Mouse (Mus musculus): ENCODE data around the gene Hoxb8. TPM values are rescaled to one million over a fixed set of nuclear protein-coding genes. Genes with fewer than 3 reads are reported as not detected.

Hoxb8 gene
- polyA plus RNA-seq, 1 experiment from 2014 or later: 0.33 TPM

DNA sequence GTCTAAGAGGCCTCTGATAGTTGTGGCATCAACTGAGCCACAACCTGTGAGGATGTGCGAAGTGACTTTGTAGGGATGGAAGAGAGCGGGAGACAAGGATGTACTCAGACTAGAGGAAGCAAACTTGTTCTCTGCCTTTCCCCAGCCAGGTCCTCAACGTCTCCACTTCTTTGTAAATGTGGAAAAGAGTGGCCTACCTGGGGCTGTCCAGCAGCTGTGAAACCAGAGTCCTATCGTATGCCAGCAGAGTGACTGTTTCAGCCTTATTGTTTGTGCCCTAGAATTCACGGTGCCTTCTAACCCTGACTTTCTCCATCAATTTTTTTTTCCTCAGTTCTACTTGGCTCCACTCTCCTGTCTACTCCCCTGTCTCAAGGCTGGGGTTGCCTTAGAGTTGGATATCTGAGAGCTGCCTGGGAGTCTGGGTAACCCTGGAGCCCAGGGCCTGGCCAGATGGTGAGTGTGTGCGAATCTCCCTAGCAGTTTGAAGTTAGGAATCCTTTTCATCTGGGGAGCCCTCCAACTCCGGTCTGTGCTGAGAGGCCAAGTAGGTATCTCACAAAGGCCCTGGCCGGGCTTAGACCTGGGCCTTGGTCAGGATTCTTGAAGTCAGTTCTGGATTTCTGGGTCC lies 17.2 kb upstream of the Hoxb8 start:
- WGBS: 12% methylated on average over 8 of the region's 8 CpGs
- peaks cover 10% of the 10 kb centered on the region; the same call in 1 of the 2 replicates for H3K4me1 ChIP-seq (replicated peaks; ENCODE audit: control insufficient read depth, insufficient read depth, low read length)
- no peak for ATAC-seq (ENCODE audit: low read depth)
- no peak overlapping the region for H3K4me3 ChIP-seq (ENCODE audit: low read length)
- H3K27ac ChIP-seq (ENCODE audit: low read length): no peak overlapping the region
- no peak overlapping the region for H3K9ac ChIP-seq (ENCODE audit: low read length)
- no peaks in the 10 kb centered on the region; the same call in 1 of the 2 replicates for H3K9me3 ChIP-seq (ENCODE audit: control insufficient read depth, low read length)
- H3K27me3 ChIP-seq (ENCODE audit: control insufficient read depth, insufficient read depth, low read depth, low read length): peaks cover 94% of the 10 kb centered on the region
- H3K36me3 ChIP-seq (ENCODE audit: control insufficient read depth, insufficient read depth, low read length): no peaks in the 10 kb centered on the region
- no peak overlapping the region for H3K4me2 ChIP-seq (ENCODE audit: low read depth, low read length)

DNA sequence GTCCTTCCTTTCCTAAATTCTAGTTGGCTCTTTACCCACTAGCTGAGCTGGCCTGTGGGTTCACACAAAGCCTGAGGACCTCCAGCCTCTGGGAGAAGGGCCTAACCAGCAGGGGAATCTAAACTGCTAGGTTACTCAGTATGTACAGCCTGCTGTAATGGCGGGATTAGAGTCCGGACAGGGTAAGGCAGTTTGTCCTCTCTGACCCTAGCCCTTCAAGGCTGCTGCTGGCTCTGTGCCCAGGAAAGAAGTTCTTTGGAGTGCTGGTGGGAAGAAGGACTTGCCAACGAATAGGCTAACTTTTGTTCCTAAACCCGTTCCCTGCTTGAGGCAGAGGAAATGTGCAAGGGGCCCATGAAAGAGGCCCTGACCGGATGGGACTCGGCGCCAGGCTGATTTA lies 15.8 kb upstream of the Hoxb8 start:
- no peak overlapping the region for H3K9ac ChIP-seq (ENCODE audit: low read length)
- 2% methylated on average over 7 of the region's 7 CpGs for WGBS
- H3K36me3 ChIP-seq (ENCODE audit: control insufficient read depth, insufficient read depth, low read length): no peaks in the 10 kb centered on the region
- H3K4me2 ChIP-seq (ENCODE audit: low read depth, low read length): no peak overlapping the region
- H3K4me1 ChIP-seq (replicated peaks; ENCODE audit: control insufficient read depth, insufficient read depth, low read length): peaks cover 9% of the 10 kb centered on the region
- ATAC-seq (ENCODE audit: low read depth): peak; percentile 33; the same call in 1 of the 2 replicates
- peaks cover 94% of the 10 kb centered on the region for H3K27me3 ChIP-seq (ENCODE audit: control insufficient read depth, insufficient read depth, low read depth, low read length)
- H3K4me3 ChIP-seq (ENCODE audit: low read length): no peak overlapping the region
- no peak overlapping the region for H3K27ac ChIP-seq (ENCODE audit: low read length)
- H3K9me3 ChIP-seq (ENCODE audit: control insufficient read depth, low read length): no peaks in the 10 kb centered on the region; the same call in 1 of the 2 replicates

DNA sequence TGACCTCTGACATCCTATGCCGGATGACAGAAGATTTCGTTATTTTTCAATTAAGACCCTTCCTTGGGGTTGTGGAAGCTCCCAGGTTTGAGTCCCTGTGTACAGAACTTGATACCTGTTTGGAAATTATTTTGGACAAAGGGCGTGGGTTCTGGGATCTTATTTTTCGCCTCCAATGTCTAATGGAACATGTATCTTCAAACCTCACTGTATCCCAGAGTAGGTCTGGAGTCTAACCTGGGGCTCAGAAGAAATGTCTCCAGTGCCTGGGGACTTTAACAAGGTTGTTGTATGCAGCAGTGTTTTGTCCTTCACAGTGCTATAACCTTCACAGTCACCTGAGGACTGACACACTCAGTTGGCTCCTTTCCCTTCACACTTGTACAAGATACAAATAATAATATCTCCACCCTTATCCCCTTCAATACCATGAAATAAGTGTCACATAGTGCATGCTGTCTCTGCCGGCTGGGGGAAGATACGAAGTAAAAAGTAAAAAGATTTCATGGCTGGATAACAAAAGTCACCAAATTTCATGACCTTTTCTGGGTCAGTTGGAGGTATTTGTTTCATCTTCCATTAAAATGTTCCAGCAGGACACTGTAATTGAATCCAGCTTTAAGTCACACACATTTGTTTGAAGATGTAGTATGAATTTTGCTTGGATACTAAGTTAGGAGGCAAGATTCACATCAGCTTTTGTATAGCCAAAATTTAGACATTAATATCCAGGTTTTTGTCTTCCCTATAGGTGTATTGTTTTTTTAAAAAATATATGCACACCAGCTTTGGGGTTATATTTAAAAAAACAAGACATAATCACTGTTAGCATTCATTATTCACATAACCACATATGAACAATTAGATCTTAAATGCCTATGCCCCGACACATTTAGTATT lies 14.4 kb upstream of the Hoxb8 start:
- ATAC-seq (ENCODE audit: low read depth): no peak
- Histone ChIP-seq H3K4me1 (replicated peaks; ENCODE audit: control insufficient read depth, insufficient read depth, low read length) (peaks cover 17% of the 10 kb centered on the region), H3K4me2 (ENCODE audit: low read depth, low read length) (no peak overlapping the region), H3K9me3 (ENCODE audit: control insufficient read depth, low read length) (no peaks in the 10 kb centered on the region; the same call in 1 of the 2 replicates), H3K27me3 (ENCODE audit: control insufficient read depth, insufficient read depth, low read depth, low read length) (peaks cover 94% of the 10 kb centered on the region), H3K9ac (ENCODE audit: low read length) (no peak overlapping the region), H3K36me3 (ENCODE audit: control insufficient read depth, insufficient read depth, low read length) (no peaks in the 10 kb centered on the region), H3K27ac (ENCODE audit: low read length) (no peak overlapping the region), H3K4me3 (ENCODE audit: low read length) (no peak overlapping the region)
- WGBS: 21% methylated on average over 7 of the region's 7 CpGs

DNA sequence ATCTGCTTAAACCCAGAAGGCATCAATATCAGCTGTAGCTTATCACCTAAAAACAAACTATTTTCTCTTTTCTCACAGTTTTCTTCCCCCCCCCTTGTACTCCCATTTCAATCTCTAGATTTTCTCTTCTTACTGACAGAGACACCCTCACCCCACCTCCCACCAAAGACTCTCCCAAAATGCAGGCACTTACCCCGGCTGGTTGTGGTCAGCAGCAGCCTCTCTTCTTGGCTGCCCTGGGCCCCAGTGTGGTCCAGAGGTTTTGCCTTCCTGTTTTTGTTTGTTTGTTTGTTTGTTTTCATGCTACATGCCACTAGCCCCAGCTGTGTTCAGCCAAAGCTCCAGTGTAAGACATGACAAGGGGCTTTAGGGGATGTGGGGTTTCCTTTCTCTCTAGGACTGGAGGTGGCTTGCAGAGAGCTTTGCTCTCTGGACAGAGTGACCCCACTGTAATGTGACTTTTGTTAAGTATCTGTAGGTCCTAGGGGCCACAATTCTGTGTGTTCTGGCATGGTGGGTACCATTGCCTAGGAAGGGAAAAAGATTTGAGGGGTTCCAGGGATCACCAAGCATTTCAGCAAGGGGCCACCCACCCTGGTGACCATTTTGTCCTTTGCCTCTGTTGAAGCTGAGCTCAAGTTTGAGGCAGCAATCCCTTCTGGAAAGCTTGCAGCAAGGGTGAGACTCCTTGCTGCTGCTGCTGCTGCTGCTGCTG lies 13.5 kb upstream of the Hoxb8 start:
- 4% methylated on average over 1 of the region's 1 CpGs for WGBS

DNA sequence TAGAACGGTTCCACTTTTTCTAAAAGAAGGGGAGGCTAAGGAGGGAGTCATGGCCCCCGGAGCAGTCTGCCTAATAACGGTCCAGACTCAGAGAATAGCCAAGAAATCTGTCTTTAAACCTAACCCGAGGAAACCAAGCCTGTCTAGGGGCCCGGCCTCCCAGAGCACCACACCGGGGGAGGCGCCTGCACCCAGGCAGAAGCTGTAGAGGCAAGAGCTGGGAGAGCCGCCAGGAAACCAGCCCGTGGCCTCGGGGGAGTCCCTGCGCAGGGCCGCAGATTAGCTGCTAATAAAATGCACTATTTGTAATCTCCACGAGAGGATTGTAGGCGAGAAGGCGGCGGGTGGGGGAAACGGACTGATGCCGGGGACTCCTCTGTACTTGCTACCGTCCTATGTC lies 11.8 kb upstream of the Hoxb8 start:
- H3K9me3 ChIP-seq (ENCODE audit: control insufficient read depth, low read length): no peaks in the 10 kb centered on the region
- no peaks in the 10 kb centered on the region for H3K36me3 ChIP-seq (ENCODE audit: control insufficient read depth, insufficient read depth, low read length)
- H3K4me3 ChIP-seq (ENCODE audit: low read length): no peak overlapping the region
- no peak overlapping the region for H3K4me2 ChIP-seq (ENCODE audit: low read depth, low read length)
- peaks cover 21% of the 10 kb centered on the region for H3K4me1 ChIP-seq (replicated peaks; ENCODE audit: control insufficient read depth, insufficient read depth, low read length)
- no peak for ATAC-seq (ENCODE audit: low read depth)
- H3K27me3 ChIP-seq (ENCODE audit: control insufficient read depth, insufficient read depth, low read depth, low read length): peaks cover 94% of the 10 kb centered on the region
- H3K27ac ChIP-seq (ENCODE audit: low read length): no peak overlapping the region
- WGBS: 3% methylated on average over 19 of the region's 19 CpGs
- no peak overlapping the region for H3K9ac ChIP-seq (ENCODE audit: low read length)

More for the DNA sequence above, 13.5 kb upstream of the Hoxb8 start:
- Histone ChIP-seq H3K4me3 (ENCODE audit: low read length) (no peak overlapping the region), H3K4me1 (replicated peaks; ENCODE audit: control insufficient read depth, insufficient read depth, low read length) (peaks cover 21% of the 10 kb centered on the region), H3K27me3 (ENCODE audit: control insufficient read depth, insufficient read depth, low read depth, low read length) (peaks cover 94% of the 10 kb centered on the region), H3K36me3 (ENCODE audit: control insufficient read depth, insufficient read depth, low read length) (no peaks in the 10 kb centered on the region), H3K9me3 (ENCODE audit: control insufficient read depth, low read length) (no peaks in the 10 kb centered on the region; the same call in 1 of the 2 replicates), H3K9ac (ENCODE audit: low read length) (no peak overlapping the region), H3K27ac (ENCODE audit: low read length) (no peak overlapping the region), H3K4me2 (ENCODE audit: low read depth, low read length) (no peak overlapping the region)
- ATAC-seq (ENCODE audit: low read depth): no peak

GRCm38 (mm10) chr11:96270996-96271540 lies 10.6 kb upstream of the Hoxb8 start, which contains the start of gene Hoxb9:
Hoxb9 (plus strand) TSS chr11:96271457.
- under 1% methylated on average over 39 of the region's 40 CpGs for WGBS
- peak within 1 kb of the TSS; percentile 57 for H3K4me2 ChIP-seq (ENCODE audit: low read depth, low read length)
- H3K27me3 ChIP-seq (ENCODE audit: control insufficient read depth, insufficient read depth, low read depth, low read length): peaks cover 94% of the 10 kb centered on the region
- no peak within 1 kb of the TSS for H3K27ac ChIP-seq (ENCODE audit: low read length)
- H3K4me1 ChIP-seq (replicated peaks; ENCODE audit: control insufficient read depth, insufficient read depth, low read length): peaks cover 19% of the 10 kb centered on the region
- no peak within 1 kb of the TSS for H3K9ac ChIP-seq (ENCODE audit: low read length)
- no peaks in the 10 kb centered on the region for H3K9me3 ChIP-seq (ENCODE audit: control insufficient read depth, low read length)
- no peaks in the 10 kb centered on the region for H3K36me3 ChIP-seq (ENCODE audit: control insufficient read depth, insufficient read depth, low read length)
- ATAC-seq (ENCODE audit: low read depth): 0 out of 2 replicates have a peak, but pooled peaks have one; percentile 20
- peak within 1 kb of the TSS; percentile 41 for H3K4me3 ChIP-seq (ENCODE audit: low read length)

- Histone ChIP-seq H3K4me3 (ENCODE audit: low read length) (peak overlapping the region; percentile 41), H3K4me2 (ENCODE audit: low read depth, low read length) (peak overlapping the region; percentile 57), H3K9ac (ENCODE audit: low read length) (no peak overlapping the region), H3K27me3 (ENCODE audit: control insufficient read depth, insufficient read depth, low read depth, low read length) (peaks cover 97% of the 10 kb centered on the region), H3K27ac (ENCODE audit: low read length) (no peak overlapping the region), H3K4me1 (replicated peaks; ENCODE audit: control insufficient read depth, insufficient read depth, low read length) (peaks cover 19% of the 10 kb centered on the region), H3K36me3 (ENCODE audit: control insufficient read depth, insufficient read depth, low read length) (no peaks in the 10 kb centered on the region), H3K9me3 (ENCODE audit: control insufficient read depth, low read length) (no peaks in the 10 kb centered on the region)
- peak; percentile 66 for ATAC-seq (ENCODE audit: low read depth)
- under 1% methylated on average over 52 of the region's 52 CpGs for WGBS
Observed at GRCm38 (mm10) chr11:96271541-96272011, 10.1 kb upstream of the Hoxb8 start.

- ATAC-seq (ENCODE audit: low read depth): peak; percentile 50
- Histone ChIP-seq H3K4me3 (ENCODE audit: low read length) (peak overlapping the region; percentile 41), H3K27me3 (ENCODE audit: control insufficient read depth, insufficient read depth, low read depth, low read length) (peaks cover 96% of the 10 kb centered on the region), H3K27ac (ENCODE audit: low read length) (no peak overlapping the region), H3K4me2 (ENCODE audit: low read depth, low read length) (peak overlapping the region; percentile 57), H3K36me3 (ENCODE audit: control insufficient read depth, insufficient read depth, low read length) (no peaks in the 10 kb centered on the region), H3K9ac (ENCODE audit: low read length) (no peak overlapping the region), H3K4me1 (replicated peaks; ENCODE audit: control insufficient read depth, insufficient read depth, low read length) (peaks cover 19% of the 10 kb centered on the region), H3K9me3 (ENCODE audit: control insufficient read depth, low read length) (no peaks in the 10 kb centered on the region)
- WGBS: under 1% methylated on average over 51 of the region's 58 CpGs
Observed at GRCm38 (mm10) chr11:96272024-96272921, 9.4 kb upstream of the Hoxb8 start.

Measured in lung, embryonic 16.5 days (tissue).